Comparison of ENCODE assay signal across 8 mouse cellular contexts in genomic region chr4:130047331-130048202, GRCm38 (mm10). TPM values are rescaled to one million over a fixed set of nuclear protein-coding genes. Genes with fewer than 3 reads are reported as not detected.
A peak's percentile ranks its signal among the peaks of the same experiment; 100 is the strongest.
DNase-seq lines count a peak whose midpoint lies in the region.

Col16a1 (plus strand) TSS chr4:130047840.

- intact Hi-C loops in gastrocnemius, postnatal 36 days (cut with DNase I), result no loop called here
- intact Hi-C loops in left cerebral cortex, postnatal 14 days (cut with DNase I), result no loop called here

- DNase-seq in adrenal gland, postnatal 10 days, result peak; percentile 93
- DNase-seq in embryo, embryonic 11.5 days (ENCODE audit: low read depth, low spot score), result peak; percentile 63
- DNase-seq in gastrocnemius, postnatal 36 days, result peak; percentile 89 to 97
- peak; percentile 41 for DNase-seq in hindlimb bud, embryonic 11.5 days (ENCODE audit: extremely low spot score, low read depth, low spot score)
- DNase-seq in left cerebral cortex, postnatal 14 days (ENCODE audit: low spot score in 2 of 2), result peak; percentile 77 to 78
- peak; percentile 76 for DNase-seq in mesoderm, embryonic 11.5 days (ENCODE audit: low read depth, low spot score)
- DNase-seq in skeletal muscle tissue, adult 2 months (ENCODE audit: low read depth, low spot score), result peak; percentile 85
- DNase-seq in thymus, postnatal 0 days (ENCODE audit: low spot score), result no peak

RNA-seq across cellular contexts. Expression of gene Col16a1, which starts in this region (rescaled TPM):
- total RNA-seq in adrenal gland, postnatal 10 days (2021), result 10 to 100 TPM; 29.4 to 33.8 TPM
- total RNA-seq in gastrocnemius, postnatal 36 days (2021), result 1 to 10 TPM; 6.9 to 7.7 TPM
- total RNA-seq in left cerebral cortex, postnatal 14 days (2021), result 10 to 100 TPM; 12.2 to 17.8 TPM
- polyA plus RNA-seq in thymus, postnatal 0 days (2015; fragmentation: Nextera tagmentation; extraction: Ambion mirVana), result 3.5 and 6.2 TPM in 2 replicates
